Mouse (Mus musculus): ENCODE measurements around the gene Prkcg. TPM values are rescaled to one million over a fixed set of nuclear protein-coding genes. Genes with fewer than 3 reads are reported as not detected.
A peak's percentile ranks its signal among the peaks of the same experiment; 100 is the strongest.

The Prkcg gene
- polyA plus RNA-seq, 1 experiment: not detected

- Histone ChIP-seq H3K4me1 (ENCODE audit: control insufficient read depth, insufficient read depth, low read length) (peaks cover 16% of the 10 kb centered on the region), H3K27ac (ENCODE audit: insufficient read depth, low read depth, low read length) (no peak overlapping the region), H3K4me3 (ENCODE audit: insufficient read depth, low read depth, low read length) (no peak overlapping the region)
- 94% methylated on average over 16 of the region's 16 CpGs for WGBS
- TF ChIP-seq CTCF (IDR thresholded peaks at IDR 0.05; ENCODE audit: insufficient read depth, low read depth, low read length): no peak
- no peak for TF ChIP-seq POLR2A (IDR thresholded peaks at IDR 0.05; ENCODE audit: insufficient read depth, low read depth, low read length)
These were observed 7.7 kb downstream of the Prkcg start for GRCm38 (mm10) chr7:3296711-3297110.

GRCm38 (mm10) chr7:3299941-3300617, 11.1 kb downstream of the Prkcg start:
- Histone ChIP-seq H3K27ac (ENCODE audit: insufficient read depth, low read depth, low read length) (no peak overlapping the region), H3K4me1 (ENCODE audit: control insufficient read depth, insufficient read depth, low read length) (peaks cover 34% of the 10 kb centered on the region), H3K4me3 (ENCODE audit: insufficient read depth, low read depth, low read length) (no peak overlapping the region)
- WGBS: 61% methylated on average over 7 of the region's 7 CpGs
- no peak for TF ChIP-seq CTCF (IDR thresholded peaks at IDR 0.05; ENCODE audit: insufficient read depth, low read depth, low read length)
- no peak for TF ChIP-seq POLR2A (IDR thresholded peaks at IDR 0.05; ENCODE audit: insufficient read depth, low read depth, low read length)

- WGBS: 83% methylated on average over 8 of the region's 8 CpGs
- TF ChIP-seq POLR2A (IDR thresholded peaks at IDR 0.05; ENCODE audit: insufficient read depth, low read depth, low read length) (no peak), CTCF (IDR thresholded peaks at IDR 0.05; ENCODE audit: insufficient read depth, low read depth, low read length) (no peak)
These were observed 12.1 kb downstream of the Prkcg start for GRCm38 (mm10) chr7:3300891-3301627.

GRCm38 (mm10) chr7:3301628-3302555, 12.9 kb downstream of the Prkcg start:
- peaks cover 35% of the 10 kb centered on the region for H3K4me1 ChIP-seq (ENCODE audit: control insufficient read depth, insufficient read depth, low read length)
- 8% methylated on average over 33 of the region's 33 CpGs for WGBS
- H3K4me3 ChIP-seq (ENCODE audit: insufficient read depth, low read depth, low read length): peak overlapping the region; percentile 45
- 0 out of 2 replicates have a peak, but pooled peaks have one; percentile 12 for TF ChIP-seq POLR2A (IDR thresholded peaks at IDR 0.05; ENCODE audit: insufficient read depth, low read depth, low read length)
- no peak for TF ChIP-seq CTCF (IDR thresholded peaks at IDR 0.05; ENCODE audit: insufficient read depth, low read depth, low read length)
- peak overlapping the region; percentile 54 for H3K27ac ChIP-seq (ENCODE audit: insufficient read depth, low read depth, low read length)

More at GRCm38 (mm10) chr7:3300891-3301627, 12.1 kb downstream of the Prkcg start:
- H3K4me3 ChIP-seq (ENCODE audit: insufficient read depth, low read depth, low read length): no peak overlapping the region
- no peak overlapping the region for H3K27ac ChIP-seq (ENCODE audit: insufficient read depth, low read depth, low read length)
- peaks cover 38% of the 10 kb centered on the region for H3K4me1 ChIP-seq (ENCODE audit: control insufficient read depth, insufficient read depth, low read length)

- Histone ChIP-seq H3K4me3 (ENCODE audit: insufficient read depth, low read depth, low read length) (peak overlapping the region; percentile 66), H3K4me1 (ENCODE audit: control insufficient read depth, insufficient read depth, low read length) (peaks cover 28% of the 10 kb centered on the region), H3K27ac (ENCODE audit: insufficient read depth, low read depth, low read length) (peak overlapping the region; percentile 54)
- TF ChIP-seq POLR2A (IDR thresholded peaks at IDR 0.05; ENCODE audit: insufficient read depth, low read depth, low read length): no peak
- no peak for TF ChIP-seq CTCF (IDR thresholded peaks at IDR 0.05; ENCODE audit: insufficient read depth, low read depth, low read length)
- 2% methylated on average over 16 of the region's 16 CpGs for WGBS
These were observed 13.7 kb downstream of the Prkcg start for GRCm38 (mm10) chr7:3302556-3303275.

GRCm38 (mm10) chr7:3303276-3303781, 14.3 kb downstream of the Prkcg start:
- Histone ChIP-seq H3K4me1 (ENCODE audit: control insufficient read depth, insufficient read depth, low read length) (peaks cover 28% of the 10 kb centered on the region), H3K27ac (ENCODE audit: insufficient read depth, low read depth, low read length) (peak overlapping the region; percentile 64), H3K4me3 (ENCODE audit: insufficient read depth, low read depth, low read length) (peak overlapping the region; percentile 66)
- TF ChIP-seq POLR2A (IDR thresholded peaks at IDR 0.05; ENCODE audit: insufficient read depth, low read depth, low read length): 0 out of 2 replicates have a peak, but pooled peaks have one; percentile 14
- no peak for TF ChIP-seq CTCF (IDR thresholded peaks at IDR 0.05; ENCODE audit: insufficient read depth, low read depth, low read length)
- under 1% methylated on average over 29 of the region's 29 CpGs for WGBS

GRCm38 (mm10) chr7:3303789-3304188, 14.8 kb downstream of the Prkcg start:
- Histone ChIP-seq H3K27ac (ENCODE audit: insufficient read depth, low read depth, low read length) (peak overlapping the region; percentile 64), H3K4me1 (ENCODE audit: control insufficient read depth, insufficient read depth, low read length) (peaks cover 28% of the 10 kb centered on the region), H3K4me3 (ENCODE audit: insufficient read depth, low read depth, low read length) (peak overlapping the region; percentile 66)
- 5% methylated on average over 12 of the region's 12 CpGs for WGBS
- TF ChIP-seq POLR2A (IDR thresholded peaks at IDR 0.05; ENCODE audit: insufficient read depth, low read depth, low read length) (no peak), CTCF (IDR thresholded peaks at IDR 0.05; ENCODE audit: insufficient read depth, low read depth, low read length) (no peak)

- H3K4me1 ChIP-seq (ENCODE audit: control insufficient read depth, insufficient read depth, low read length): peaks cover 28% of the 10 kb centered on the region
- peak overlapping the region; percentile 66 for H3K4me3 ChIP-seq (ENCODE audit: insufficient read depth, low read depth, low read length)
- TF ChIP-seq CTCF (IDR thresholded peaks at IDR 0.05; ENCODE audit: insufficient read depth, low read depth, low read length) (no peak), POLR2A (IDR thresholded peaks at IDR 0.05; ENCODE audit: insufficient read depth, low read depth, low read length) (no peak)
- H3K27ac ChIP-seq (ENCODE audit: insufficient read depth, low read depth, low read length): no peak overlapping the region
- 11% methylated on average over 10 of the region's 10 CpGs for WGBS
These were observed 15.3 kb downstream of the Prkcg start for GRCm38 (mm10) chr7:3304298-3304697.
